Mouse (Mus musculus) mature B cell (primary cell): ENCODE data around the gene Rybp.

ENCODE experiments used
- in situ Hi-C: fragments of 300-500 bp; cut with MboI; formaldehyde crosslinking; loops from 2 replicates; pipeline ENCODE4 v1.14.3; 2019

Gene Rybp

DNA sequence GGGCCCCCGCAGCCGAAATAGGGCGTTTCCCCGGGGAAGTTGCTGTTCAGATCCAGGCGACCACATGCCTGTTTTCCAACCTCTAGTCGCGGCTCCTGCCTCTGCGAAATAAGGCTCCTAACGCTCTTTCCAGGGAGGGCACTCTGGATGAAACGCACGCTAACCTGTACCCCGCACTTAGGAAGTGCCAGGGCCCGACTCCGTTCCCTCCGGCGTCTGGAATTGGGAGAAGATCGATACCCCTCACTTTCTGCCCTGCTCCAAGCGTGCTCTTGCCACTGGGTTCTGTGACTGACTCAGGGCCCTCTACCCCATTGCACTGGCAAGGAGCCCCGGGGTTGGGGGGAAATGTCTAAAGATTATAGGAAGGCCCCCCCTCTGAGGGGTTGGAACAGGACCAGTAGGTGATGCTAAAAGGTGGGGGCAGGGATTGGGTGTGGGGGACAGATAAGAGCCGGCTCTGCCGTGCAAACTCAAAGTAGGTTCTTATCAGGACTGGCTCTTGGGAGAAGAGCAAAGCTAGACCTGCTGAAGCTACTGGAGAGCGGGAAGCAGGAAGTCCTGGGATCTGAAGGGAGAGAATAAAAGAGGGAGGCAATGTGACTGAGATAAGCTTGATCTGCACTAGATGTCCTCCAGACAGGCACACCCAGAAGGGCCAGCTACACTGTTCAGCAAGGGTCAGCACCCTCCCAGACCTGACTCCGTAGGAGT is 888 bp upstream of the Rybp start:
- in situ Hi-C loops, result loop anchor here (25.0 kb wide), 1 partner anchor 549 kb away; the partner anchor contains the start of gene Ppp4r2

DNA sequence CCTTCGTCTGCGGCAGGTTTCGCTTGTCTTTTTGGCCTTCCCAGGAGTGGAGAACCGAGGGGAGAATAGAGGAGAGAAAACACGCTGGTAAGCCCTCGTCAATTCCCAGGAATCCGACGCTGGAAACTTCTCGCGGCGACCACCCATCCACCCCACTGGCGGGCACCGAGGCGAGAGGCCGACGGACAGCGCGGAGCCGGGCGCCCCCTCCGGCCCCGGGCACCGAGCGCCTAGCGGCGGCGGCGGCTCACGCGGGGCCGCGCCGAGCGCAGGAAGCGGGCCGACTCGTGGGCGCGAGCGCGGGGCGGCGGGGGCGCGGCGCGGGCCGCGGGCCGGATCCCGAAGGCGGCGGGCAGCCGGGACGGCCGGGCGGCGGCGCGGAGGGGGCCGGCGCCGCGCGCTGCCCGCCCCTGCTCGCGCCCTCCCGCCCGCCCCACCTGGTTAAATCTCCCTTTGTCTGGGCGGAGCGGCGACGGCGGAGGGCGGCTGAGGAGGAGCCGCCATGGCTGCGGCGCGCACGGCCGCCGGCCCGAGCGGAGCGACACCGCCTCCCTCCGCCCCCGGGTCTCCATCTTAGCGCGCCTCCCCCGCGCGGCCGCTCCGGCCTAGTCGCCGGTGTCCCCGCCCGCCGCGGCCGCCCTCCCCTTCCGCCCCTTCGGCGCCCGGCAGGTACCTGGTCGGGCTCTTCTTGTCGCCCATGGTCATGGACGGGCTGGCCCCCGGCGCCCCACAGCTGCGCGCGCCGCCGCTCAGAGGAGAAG is 532 bp downstream of the Rybp start:
- in situ Hi-C loops, result loop anchor here (25.0 kb wide), 1 partner anchor 551 kb away; the partner anchor contains the start of gene Ppp4r2

DNA sequence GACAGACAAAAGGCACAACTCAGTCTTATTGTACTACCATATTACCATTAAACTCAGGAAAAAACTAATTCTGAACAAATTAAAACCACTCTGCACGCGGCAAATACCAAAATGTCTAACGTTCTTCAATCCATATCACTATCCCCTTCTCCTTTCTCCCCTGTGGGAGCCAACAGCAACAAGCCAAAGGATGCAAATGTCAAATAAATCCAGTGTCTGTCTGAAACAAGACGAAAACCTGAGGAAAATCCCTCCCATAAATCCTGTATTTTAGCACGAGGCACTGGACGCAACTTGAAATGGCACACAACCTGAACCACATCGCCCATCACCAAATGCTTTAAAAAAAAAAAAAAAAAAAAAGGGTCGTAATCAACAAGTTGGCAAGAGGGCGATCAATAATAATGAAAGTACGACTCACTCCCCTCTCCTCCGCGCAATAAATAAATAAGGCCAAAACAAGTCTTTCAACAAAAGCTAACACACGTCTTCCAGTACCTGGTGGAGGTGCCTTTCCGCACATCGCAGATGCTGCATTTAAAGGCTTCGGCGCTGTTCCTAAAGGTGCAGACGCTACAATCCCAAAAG is 1.2 kb downstream of the Rybp start:
- in situ Hi-C loops, result loop anchor here (25.0 kb wide), 1 partner anchor 551 kb away; the partner anchor contains the start of gene Ppp4r2

DNA sequence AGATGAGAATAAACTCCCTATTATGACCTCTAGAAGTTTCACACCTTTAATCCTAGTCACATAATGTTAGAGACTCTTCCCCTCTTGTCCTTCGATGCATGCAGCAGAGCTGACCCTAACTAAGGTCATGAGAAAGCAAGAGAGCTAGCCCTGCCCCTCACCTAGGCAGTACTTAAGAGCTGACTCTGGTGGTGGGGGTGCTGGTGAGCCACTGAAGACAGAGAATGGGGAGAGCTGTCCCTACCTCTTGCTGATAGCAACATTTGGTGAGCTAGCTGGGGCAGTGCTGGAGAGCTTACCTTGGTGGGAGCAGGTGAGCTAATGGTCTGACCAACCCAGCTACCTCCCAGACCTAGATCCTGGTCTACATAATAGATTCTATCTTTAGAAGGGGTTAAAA is 8.4 kb downstream of the Rybp start:
- in situ Hi-C loops, result loop anchor here (25.0 kb wide), 1 partner anchor 558 kb away; the partner anchor contains the start of gene Ppp4r2

DNA sequence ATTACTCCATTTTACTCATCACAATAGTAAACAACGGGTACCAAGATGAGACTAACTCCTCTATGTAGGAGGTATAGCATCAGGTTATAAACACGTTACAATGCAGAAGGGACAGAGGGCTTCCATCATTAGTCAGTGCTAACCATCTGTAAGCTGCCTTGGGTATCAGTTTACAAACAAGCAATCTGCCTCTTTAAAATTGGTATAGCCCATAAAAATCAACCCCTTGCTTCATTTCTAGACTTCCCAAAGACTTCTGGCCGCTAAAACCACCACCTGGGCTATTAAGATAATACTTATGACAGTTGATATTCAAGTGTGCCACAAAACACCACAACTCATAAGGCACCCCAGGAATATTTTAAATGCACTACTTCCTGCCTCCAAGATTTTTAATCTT is 10.9 kb downstream of the Rybp start:
- in situ Hi-C loops, result loop anchor here (25.0 kb wide), 1 partner anchor 561 kb away; the partner anchor contains the start of gene Ppp4r2

DNA sequence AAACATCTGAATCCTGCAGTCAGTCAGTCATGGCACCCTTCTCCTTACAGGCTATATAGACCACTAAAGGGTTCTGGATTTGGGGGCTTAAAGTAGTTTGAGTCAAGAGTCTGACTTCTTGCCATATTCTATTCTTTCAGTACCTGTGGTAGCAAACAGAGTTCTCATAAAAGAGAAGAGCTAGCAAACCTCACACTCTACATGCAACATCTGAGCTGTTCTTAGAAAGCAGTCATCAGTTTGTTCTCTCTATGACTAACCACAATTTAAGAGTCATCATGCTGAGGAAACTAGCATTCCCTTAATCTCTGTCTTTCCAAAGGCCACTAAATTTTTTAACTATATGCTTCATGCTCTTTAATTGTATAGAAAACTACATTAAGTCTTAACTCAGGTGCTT is 11.6 kb downstream of the Rybp start:
- in situ Hi-C loops, result loop anchor here (25.0 kb wide), 1 partner anchor 562 kb away; the partner anchor contains the start of gene Ppp4r2

DNA sequence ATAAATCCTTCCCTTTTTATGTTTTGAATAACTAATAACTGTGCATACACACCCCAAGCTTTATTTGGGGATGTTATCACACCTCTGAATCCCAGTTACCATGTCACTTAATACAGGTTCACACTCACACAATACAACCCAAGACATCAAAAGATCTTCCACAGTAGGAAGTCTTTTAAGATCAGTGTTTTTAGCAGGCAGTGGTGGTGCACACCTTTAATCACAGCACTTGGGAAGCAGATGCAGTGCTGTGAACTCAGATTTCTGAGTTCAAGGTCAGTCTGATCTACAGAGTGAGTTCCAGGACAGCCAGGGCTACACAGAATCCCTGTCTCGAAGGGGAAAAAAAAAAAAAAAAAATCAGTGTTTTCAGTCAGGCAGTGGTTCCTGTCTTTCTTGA is 13.7 kb downstream of the Rybp start:
- in situ Hi-C loops, result no loop called here

DNA sequence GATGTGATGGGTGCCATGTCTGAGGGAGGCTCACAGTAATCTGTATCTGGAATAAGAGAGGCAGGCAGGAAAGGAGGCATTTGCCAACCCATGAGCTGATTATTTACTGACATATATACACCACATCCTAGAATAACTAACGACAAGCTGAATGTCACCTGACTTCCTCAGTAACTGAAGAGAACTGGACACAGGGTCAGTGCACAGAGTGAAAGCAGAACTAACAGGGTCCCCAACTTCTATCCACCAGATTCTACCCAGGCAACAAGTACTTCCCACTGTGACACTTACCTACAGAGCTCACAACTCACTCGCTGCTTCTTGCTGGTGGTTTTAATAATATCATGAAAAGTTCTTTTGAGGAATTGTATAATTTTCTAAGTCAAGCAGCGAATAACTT is 15.3 kb downstream of the Rybp start:
- in situ Hi-C loops, result no loop called here

DNA sequence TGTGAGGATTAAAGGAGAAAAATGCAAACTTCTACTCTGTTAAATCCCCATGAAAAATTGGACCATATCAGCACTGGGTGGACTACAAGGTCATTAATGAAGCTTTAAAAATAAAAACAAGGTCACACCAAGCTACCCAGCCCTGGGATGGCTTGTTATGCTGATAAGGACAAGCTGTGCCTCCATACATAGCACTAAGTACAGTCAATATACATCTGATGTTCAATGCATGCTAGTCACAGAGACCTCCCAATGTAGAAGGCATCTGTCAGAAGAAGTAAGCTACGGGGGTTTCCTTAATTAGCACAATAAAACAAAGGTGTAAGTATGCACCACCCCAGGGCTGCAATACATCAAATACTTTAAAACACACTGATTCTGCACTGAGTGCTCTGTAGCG is 16.5 kb downstream of the Rybp start:
- in situ Hi-C loops, result no loop called here

DNA sequence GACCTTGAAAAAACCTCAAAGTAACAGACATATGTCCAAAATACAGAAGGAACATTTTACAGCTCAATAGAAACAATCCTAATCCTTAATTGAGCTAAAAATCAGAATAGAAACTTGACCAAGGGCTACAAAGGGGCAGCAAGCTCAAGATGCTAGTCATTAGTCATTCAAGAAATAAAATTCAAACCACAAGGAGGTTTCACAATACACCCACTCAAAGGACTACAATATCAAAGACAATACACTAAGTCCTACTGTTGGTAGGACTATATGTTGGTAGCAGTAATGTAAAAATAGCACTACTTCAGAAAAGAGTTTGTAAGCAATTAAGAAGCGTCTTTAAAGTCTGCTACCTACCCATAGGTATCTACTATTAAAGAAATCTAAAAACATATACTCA is 27.7 kb downstream of the Rybp start:
- in situ Hi-C loops, result no loop called here

DNA sequence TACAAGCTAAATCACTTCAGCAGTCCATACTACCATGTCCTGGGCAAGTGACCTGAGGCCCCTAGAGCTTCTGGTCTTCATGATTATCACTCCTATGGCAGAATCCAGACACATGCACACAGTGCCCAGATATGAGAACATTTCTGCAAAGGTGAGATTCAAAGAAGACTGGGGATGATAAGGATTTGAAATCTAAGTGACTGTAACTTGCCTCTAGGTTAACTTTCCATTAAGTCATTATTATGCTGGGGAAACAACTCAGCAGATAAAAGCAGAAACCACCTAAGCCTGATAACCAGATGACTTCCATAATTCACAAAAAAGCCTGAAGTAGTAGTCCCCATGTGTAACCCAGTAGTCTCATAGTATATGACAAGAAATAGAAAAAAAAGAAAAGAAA is 29.0 kb downstream of the Rybp start:
- in situ Hi-C loops, result no loop called here

DNA sequence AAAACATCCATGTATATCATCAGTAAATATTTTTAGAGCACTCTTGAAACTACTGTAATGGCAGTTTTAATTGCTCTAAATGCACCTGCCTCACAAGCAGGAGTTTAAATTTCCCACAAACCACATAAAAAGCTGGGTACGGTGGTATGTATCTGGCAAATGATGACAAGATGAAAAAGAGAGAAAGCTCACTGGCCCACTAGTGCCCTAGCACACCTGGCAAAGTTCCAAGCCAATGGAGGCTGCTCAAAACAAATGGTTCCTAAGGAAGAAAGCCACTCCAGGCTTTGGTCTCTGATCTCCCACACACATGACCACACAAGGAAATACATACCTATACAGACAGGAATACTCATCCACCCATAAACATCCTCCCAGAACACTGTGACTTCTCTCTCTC is 31.9 kb downstream of the Rybp start:
- in situ Hi-C loops, result no loop called here

DNA sequence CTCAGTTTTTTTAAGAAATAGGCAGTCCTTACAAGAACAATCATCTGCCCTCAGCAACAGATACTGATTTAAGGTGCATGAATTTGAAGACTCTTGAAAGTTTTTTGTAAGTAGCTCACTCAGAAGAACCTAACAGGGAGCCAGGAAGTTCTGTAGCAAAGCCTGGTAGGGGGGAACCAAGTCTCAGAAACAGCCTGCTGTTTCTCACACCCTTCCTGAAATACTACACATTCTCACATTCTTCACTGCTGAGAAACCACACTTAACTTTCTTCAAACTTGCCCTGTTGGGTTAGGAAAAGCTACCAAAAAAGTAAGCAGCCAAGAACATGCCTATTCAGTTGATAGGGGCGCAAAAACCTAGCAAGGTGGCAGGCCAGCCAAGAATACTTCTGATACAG is 32.6 kb downstream of the Rybp start:
- in situ Hi-C loops, result no loop called here

DNA sequence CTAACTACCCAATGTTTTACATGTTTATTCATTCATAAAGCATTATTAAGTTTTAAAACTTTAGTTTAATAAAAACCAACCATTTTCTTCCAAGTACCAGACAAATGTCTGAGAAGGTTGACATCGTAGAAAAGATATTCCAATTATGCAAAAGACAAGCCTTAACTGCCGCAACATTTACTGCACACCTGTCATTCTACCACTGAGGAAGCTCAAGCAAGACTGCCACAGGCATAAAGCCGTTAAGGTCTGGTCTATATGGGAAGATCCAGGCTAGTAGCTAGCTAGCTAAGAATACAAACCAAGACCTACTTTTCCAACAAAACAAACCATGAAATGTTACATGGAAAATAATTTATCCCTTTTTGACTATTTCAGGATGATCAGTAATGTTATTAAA is 42.8 kb downstream of the Rybp start:
- in situ Hi-C loops, result no loop called here

DNA sequence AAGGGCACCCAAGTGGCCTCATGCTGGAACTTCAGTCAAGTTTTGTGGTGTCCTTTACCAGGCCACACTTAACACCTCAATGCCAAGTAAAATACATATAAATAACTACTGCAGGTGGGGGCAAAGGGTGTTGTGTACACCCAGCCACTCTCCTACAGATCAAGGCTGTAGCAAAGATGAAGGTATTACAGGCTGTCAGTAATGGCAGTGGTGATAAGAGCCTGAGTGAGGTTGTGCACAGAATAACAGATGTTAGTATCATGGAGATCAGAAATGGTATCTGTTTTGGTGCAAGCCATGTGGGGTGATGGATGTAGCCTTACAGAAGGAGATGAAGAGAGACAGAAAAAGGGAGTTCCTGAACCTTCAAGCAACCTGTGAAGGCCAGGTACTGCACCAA is 52.2 kb downstream of the Rybp start:
- in situ Hi-C loops, result no loop called here

DNA sequence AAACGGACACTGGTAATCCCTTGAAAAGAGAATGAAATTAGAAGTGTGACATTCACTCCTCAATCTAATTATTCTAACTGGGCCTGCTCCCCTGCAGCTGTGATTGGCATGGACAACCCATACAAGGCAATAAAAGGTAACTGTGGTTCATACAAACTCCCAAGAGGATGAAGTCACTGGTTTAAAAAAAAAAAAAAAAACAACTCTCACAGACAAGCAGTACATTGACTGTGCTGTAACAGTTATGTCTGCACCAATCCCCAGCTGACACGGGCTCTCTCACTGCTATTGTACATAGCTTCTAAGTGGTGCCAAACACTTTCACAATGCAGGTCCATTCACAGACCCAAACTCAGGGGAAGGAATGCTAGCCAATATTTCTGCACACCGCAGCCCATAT is 53.8 kb downstream of the Rybp start:
- in situ Hi-C loops, result no loop called here

DNA sequence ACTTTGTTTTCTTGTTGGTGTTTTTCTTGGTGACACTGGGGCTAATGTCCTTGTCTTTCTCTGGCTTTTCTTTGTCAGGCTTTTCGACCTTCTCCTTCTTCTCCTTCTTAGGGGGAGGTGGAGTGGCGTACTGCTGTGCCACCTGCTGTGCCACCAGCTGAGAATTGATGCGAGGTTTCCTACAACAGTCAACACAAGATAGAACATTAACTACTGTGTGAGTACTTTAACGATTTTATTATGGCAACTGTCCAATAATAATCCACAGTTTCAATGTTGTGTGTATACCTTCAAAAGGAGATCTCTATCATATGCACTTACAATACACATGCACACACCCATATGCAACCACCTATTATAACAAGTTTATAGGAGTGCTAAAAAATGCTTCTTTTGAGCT is 54.2 kb downstream of the Rybp start:
- in situ Hi-C loops, result no loop called here

DNA sequence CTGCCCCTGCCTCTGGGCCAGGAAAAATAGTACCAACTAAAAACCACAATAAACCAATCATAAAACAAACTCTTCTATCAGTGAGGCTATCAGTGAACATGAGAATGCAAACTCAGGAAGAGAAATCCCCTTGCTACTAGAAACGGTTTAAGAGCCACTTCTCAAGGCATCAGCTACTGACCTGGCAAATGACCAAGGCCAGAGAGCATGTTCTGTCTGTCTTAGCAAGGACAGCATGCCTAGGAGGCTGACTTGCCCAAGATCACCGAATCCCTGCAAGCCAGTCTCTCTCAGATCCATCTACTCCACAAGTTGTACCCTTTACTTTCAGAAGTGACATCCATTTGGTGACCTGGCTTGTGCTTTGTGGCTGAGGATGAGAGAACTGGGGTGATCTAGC is 61.1 kb downstream of the Rybp start:
- in situ Hi-C loops, result no loop called here

DNA sequence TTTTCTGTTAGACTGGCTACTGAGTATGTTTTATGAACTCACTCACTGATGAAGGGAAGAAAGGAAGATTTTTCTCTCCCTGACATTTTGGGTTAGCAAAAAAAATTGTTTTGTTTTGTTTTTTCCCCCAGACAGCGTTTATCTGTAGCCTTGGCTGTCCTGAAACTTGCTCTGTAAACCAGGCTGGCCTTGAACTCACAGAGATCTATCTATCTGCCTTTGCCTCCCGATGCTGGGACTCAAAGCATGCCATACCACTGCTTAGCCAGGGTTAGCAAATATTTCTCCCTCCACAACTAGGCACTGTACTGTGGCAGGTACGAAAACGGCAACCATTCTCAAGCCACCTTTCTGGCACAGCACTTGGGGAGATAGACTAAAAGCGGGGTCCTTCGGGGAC is 63.4 kb downstream of the Rybp start:
- in situ Hi-C loops, result no loop called here

DNA sequence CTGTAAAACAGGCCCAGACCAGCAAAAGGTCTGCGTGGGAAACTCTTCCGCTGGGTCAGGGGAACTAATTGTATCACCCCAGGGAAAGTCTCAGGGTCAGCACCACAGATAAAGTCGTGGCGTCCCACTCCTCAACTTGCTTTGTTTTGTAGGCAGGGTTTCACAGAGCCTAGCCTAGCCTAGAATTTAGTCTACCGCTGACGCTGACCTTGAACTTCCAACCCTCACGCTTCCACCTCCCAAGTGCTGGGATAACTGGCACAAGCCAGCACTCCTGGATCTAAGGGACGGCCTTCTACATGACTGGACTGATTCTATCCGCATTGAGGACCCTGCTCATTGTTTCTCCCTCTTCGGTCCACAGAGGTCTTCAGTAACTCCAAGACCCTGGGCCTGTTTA is 63.9 kb downstream of the Rybp start:
- in situ Hi-C loops, result no loop called here

DNA sequence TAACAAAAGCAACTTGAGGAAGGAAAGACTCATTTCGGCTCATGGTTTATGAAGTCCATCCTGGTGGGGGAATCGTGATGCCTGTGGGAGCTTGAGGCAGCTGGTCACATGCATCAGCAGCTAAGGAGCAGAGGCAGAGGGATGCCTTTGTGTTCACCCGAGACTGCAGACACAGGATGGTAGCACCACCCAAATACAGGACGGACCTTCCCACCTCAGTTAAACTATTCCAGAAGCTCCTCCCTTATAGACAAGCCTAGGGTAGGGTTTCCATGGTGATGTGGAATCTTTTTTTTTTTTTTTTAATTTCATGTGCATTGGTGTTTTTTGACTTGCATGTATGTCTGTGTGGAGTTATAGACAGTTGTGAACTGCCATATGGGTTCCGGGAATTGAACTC is 64.4 kb downstream of the Rybp start:
- in situ Hi-C loops, result no loop called here

DNA sequence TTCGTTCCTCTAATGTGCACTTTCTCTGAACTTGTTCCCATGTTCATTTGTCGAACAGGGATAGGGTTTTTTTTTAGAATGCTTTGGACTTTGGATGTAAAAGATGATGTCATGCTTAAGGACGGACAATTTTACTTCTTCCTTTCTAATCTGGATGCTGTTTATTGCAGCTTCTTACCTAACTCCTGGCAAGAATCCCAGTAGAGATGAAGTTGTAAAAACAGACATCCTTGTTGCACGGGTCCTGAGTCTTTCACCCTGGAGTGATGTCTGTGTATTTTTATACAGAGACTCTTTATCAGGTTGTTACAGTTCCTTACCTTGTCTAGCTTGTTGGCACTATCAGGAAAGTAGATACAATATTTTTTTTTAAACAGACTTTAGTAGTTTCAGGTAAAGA is 65.5 kb downstream of the Rybp start:
- in situ Hi-C loops, result no loop called here
